Mouse (Mus musculus) bone marrow macrophage, adult 2 months (primary cell): ENCODE measurements at regions not wholly inside any gene's neighbourhood (a gene's known extent, or its start where the extent isn't known, plus 50 kb on each side); places are given as distances from the start of the nearest gene placed in this dataset.

Experiments
- CTCF ChIP-seq: IDR thresholded peaks from 2 replicates; pipeline ENCODE4 v1.5.1; 2012; ENCODE audit warnings: low read depth, mild to moderate bottlenecking, low read length, moderate library complexity
- POLR2A ChIP-seq: IDR thresholded peaks from 2 replicates; pipeline ENCODE4 v1.6.1; 2012; ENCODE audit warnings: mild to moderate bottlenecking, low read depth, low read length, borderline replicate concordance

DNA sequence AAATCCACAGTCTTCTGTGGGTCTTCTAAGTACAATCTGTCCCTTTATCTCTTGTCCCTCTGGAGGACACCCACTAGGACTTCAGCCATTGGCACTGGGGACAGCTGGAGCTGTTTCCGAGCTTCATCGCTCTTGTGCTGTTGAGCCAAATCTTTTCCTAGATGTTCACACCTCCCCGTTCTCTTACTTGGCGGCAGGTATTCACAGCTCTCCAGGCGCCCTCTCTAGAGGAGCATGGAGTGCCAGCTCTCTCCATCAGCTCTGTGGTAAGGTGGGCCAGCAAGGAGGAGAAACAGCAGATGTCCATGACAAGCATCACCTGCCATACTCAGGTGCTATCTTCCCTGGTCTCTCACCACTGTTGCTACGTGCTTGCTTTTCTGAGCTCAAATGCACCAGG lies 360.3 kb upstream of the Myt1l start:
- TF ChIP-seq CTCF (no peak), POLR2A (no peak)
